Mouse (Mus musculus): Measurements from ENCODE around the gene Notch1.

DNA sequence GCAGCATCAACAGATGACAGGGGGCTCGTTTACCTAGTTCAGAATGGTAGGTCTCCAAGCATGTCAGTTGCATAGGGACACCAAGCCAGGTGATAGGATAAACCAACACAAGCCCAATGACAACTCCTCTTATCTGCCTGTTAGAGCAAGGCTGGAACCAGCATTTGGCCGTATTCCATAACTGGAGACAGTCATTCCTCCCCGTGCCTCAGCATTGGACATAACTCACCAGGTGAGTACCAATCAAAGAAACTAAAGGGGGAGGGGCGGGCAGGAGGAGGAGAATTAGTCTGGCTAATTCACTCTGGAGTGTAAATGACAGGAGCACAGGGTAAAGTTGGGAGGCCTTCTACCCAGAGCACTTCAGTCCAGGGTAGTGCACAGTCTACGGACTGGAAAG is 21.5 kb downstream of the Notch1 start:
- TF ChIP-seq POLR2A (IDR thresholded peaks at IDR 0.05; ENCODE audit: insufficient read length, low read depth) (no peak), E2F4 (IDR thresholded peaks at IDR 0.05; ENCODE audit: insufficient read depth) (no peak), CEBPB (IDR thresholded peaks at IDR 0.05; ENCODE audit: insufficient read depth, poor library complexity, severe bottlenecking) (no peak), USF1 (IDR thresholded peaks at IDR 0.05; ENCODE audit: low read depth) (no peak), MYOD1 (IDR thresholded peaks at IDR 0.05; ENCODE audit: control insufficient read depth in 1 of 3, insufficient read length in 2 of 3, low read depth in 2 of 3) (no peak), POLR2AphosphoS2 (IDR thresholded peaks at IDR 0.05; ENCODE audit: insufficient read length, low read depth) (no peak)
